In genomic region chr10:62128316-62128951, GRCm38 (mm10) we compare ENCODE assay signal across 15 mouse cellular contexts. TPM values are rescaled to one million over a fixed set of nuclear protein-coding genes. Genes with fewer than 3 reads are reported as not detected.
DNase-seq lines count a peak whose midpoint lies in the region; ATAC-seq and TF ChIP-seq lines count a peak whose summit lies in the region.
"Had no signal": no experiment of that assay in that cellular context is flagged by ENCODE, and none has a peak within 500 bp of the region (broad histone marks: within the 10 kb centered on the region; RNA-seq: fewer than 3 reads in every experiment).

No protein-coding gene starts in this region.

- H3K9ac ChIP-seq in hindbrain, embryonic 13.5 days = no peak overlapping the region
- H3K9ac ChIP-seq in ES-E14 (ENCODE audit: insufficient read depth, low read depth, low read length, poor library complexity, severe bottlenecking) = no peak overlapping the region
- H3K9ac ChIP-seq in hindbrain, embryonic 16.5 days (ENCODE audit: low read depth, low read length) = no peak overlapping the region
- no peak overlapping the region for H3K9ac ChIP-seq in midbrain, postnatal 0 days (replicated peaks; ENCODE audit: low read length, poor library complexity, severe bottlenecking)
- no peak overlapping the region for H3K9ac ChIP-seq in heart, embryonic 12.5 days
- H3K9ac ChIP-seq: lung, embryonic 14.5 days; midbrain, embryonic 12.5 days had no signal

- WGBS in hindbrain, embryonic 13.5 days = 2% methylated on average over 32 of the region's 32 CpGs
- WGBS in hindbrain, embryonic 10.5 days = 1% methylated on average over 32 of the region's 32 CpGs
- WGBS in hindbrain, embryonic 16.5 days = 2% methylated on average over 32 of the region's 32 CpGs
- 2% methylated on average over 31 of the region's 32 CpGs for WGBS in midbrain, postnatal 0 days
- WGBS in heart, embryonic 12.5 days = 3% methylated on average over 32 of the region's 32 CpGs

- ATAC-seq in hindbrain, embryonic 13.5 days (ENCODE audit: low FRiP score) = no peak
- ATAC-seq in hindbrain, embryonic 16.5 days = no peak
- ATAC-seq in midbrain, postnatal 0 days (ENCODE audit: low FRiP score) = no peak
- ATAC-seq in heart, embryonic 12.5 days (ENCODE audit: insufficient number of reproducible peaks, low FRiP score) = no peak

- H3K4me1 ChIP-seq in hindbrain, embryonic 13.5 days (replicated peaks) = peaks cover 24% of the 10 kb centered on the region
- H3K4me1 ChIP-seq in hindbrain, embryonic 10.5 days (replicated peaks) = peaks cover 38% of the 10 kb centered on the region
- peaks cover 0 to 20% of the 10 kb centered on the region in 2 experiments; a peak in 2 of 4 replicates for H3K4me1 ChIP-seq in ES-E14 (ENCODE audit: control insufficient read depth in 2 of 2, insufficient read depth in 2 of 2, low read length in 2 of 2, poor library complexity in 1 of 2)
- H3K4me1 ChIP-seq in hindbrain, embryonic 16.5 days (ENCODE audit: control insufficient read depth, insufficient read depth, low read depth, low read length) = peaks cover 9% of the 10 kb centered on the region
- 0 out of 2 replicates have a peak, but pooled peaks cover 3% of the 10 kb centered on the region for H3K4me1 ChIP-seq in midbrain, postnatal 0 days (ENCODE audit: insufficient read depth, low read length)
- peaks cover 10% of the 10 kb centered on the region for H3K4me1 ChIP-seq in heart, embryonic 12.5 days (replicated peaks)

- in situ Hi-C loops in ES-E14 (cut with MboI; ENCODE audit: low sequenced_read_pairs in 2 of 2, unreplicated experiment in 2 of 2) = no loop called here

- no peak for TF ChIP-seq CTCF in midbrain, postnatal 0 days (IDR thresholded peaks at IDR 0.05)

- no peaks in the 10 kb centered on the region for H3K36me3 ChIP-seq in hindbrain, embryonic 13.5 days
- H3K36me3 ChIP-seq in hindbrain, embryonic 10.5 days = no peaks in the 10 kb centered on the region
- no peaks in the 10 kb centered on the region for H3K36me3 ChIP-seq in ES-E14 (ENCODE audit: control insufficient read depth, insufficient read depth, low read length, poor library complexity, severe bottlenecking)
- no peaks in the 10 kb centered on the region for H3K36me3 ChIP-seq in hindbrain, embryonic 16.5 days (ENCODE audit: control insufficient read depth, insufficient read depth, low read length)
- no peaks in the 10 kb centered on the region for H3K36me3 ChIP-seq in midbrain, postnatal 0 days (ENCODE audit: insufficient read depth, low read length)
- H3K36me3 ChIP-seq in heart, embryonic 12.5 days = no peaks in the 10 kb centered on the region
- H3K36me3 ChIP-seq: midbrain, embryonic 12.5 days had no signal

- DNase-seq in hindbrain, embryonic 10.5 days (ENCODE audit: low spot score) = no peak
- DNase-seq in ES-E14 (ENCODE audit: low read depth, low spot score) = no peak
- no peak for DNase-seq in midbrain, postnatal 0 days (ENCODE audit: low spot score)
- no peak for DNase-seq in adrenal gland, adult (ENCODE audit: inconsistent age in 2 of 2, low spot score in 1 of 2)
- DNase-seq in spleen, adult 12 weeks (ENCODE audit: low spot score) = no peak
- DNase-seq: embryo, embryonic 11 days; kidney, adult 2 months; lung, embryonic 14.5 days had no signal

- peaks cover 91% of the 10 kb centered on the region for H3K27me3 ChIP-seq in hindbrain, embryonic 13.5 days
- H3K27me3 ChIP-seq in hindbrain, embryonic 10.5 days (ENCODE audit: insufficient read depth, poor library complexity, severe bottlenecking) = peaks cover 79% of the 10 kb centered on the region
- H3K27me3 ChIP-seq in hindbrain, embryonic 16.5 days (replicated peaks; ENCODE audit: control insufficient read depth, insufficient read depth, low read length) = peaks cover 58% of the 10 kb centered on the region
- peaks cover 60% of the 10 kb centered on the region for H3K27me3 ChIP-seq in midbrain, postnatal 0 days (ENCODE audit: insufficient read depth, low read length)
- peaks cover 84% of the 10 kb centered on the region for H3K27me3 ChIP-seq in heart, embryonic 12.5 days (replicated peaks)

- H3K4me3 ChIP-seq in hindbrain, embryonic 13.5 days = peak overlapping the region; percentile 14; the same call in 1 of the 2 replicates
- no peak overlapping the region for H3K4me3 ChIP-seq in hindbrain, embryonic 10.5 days
- peak overlapping the region; percentile 28 to 50; a peak in 3 of 4 replicates for H3K4me3 ChIP-seq in ES-E14 (ENCODE audit: insufficient read depth in 1 of 2, low read depth in 1 of 2, low read length in 2 of 2, poor library complexity in 1 of 2, severe bottlenecking in 1 of 2)
- peak overlapping the region; percentile 20 for H3K4me3 ChIP-seq in hindbrain, embryonic 16.5 days (ENCODE audit: low read length)
- no peak overlapping the region for H3K4me3 ChIP-seq in midbrain, postnatal 0 days (ENCODE audit: low read depth, low read length)
- H3K4me3 ChIP-seq in heart, embryonic 12.5 days = no peak overlapping the region
- H3K4me3 ChIP-seq: midbrain, embryonic 12.5 days had no signal

- no peak overlapping the region for H3K27ac ChIP-seq in hindbrain, embryonic 13.5 days
- H3K27ac ChIP-seq in hindbrain, embryonic 10.5 days = no peak overlapping the region
- H3K27ac ChIP-seq in ES-E14 (ENCODE audit: insufficient read depth, low read depth, low read length, poor library complexity, severe bottlenecking) = no peak overlapping the region
- H3K27ac ChIP-seq in hindbrain, embryonic 16.5 days (ENCODE audit: low read depth, low read length) = no peak overlapping the region
- H3K27ac ChIP-seq in midbrain, postnatal 0 days (ENCODE audit: low read depth, low read length) = no peak overlapping the region
- H3K27ac ChIP-seq in heart, embryonic 12.5 days (ENCODE audit: poor library complexity, severe bottlenecking) = no peak overlapping the region
- H3K27ac ChIP-seq: midbrain, embryonic 12.5 days; stomach, postnatal 0 days had no signal

- H3K4me2 ChIP-seq in hindbrain, embryonic 13.5 days = peak overlapping the region; percentile 40
- peak overlapping the region; percentile 48 for H3K4me2 ChIP-seq in hindbrain, embryonic 16.5 days (ENCODE audit: low read length)
- peak overlapping the region; percentile 28 for H3K4me2 ChIP-seq in midbrain, postnatal 0 days (ENCODE audit: low read depth, low read length, poor library complexity, severe bottlenecking)
- H3K4me2 ChIP-seq in heart, embryonic 12.5 days = no peak overlapping the region
- H3K4me2 ChIP-seq: lung, embryonic 14.5 days; midbrain, embryonic 12.5 days had no signal

- H3K9me3 ChIP-seq in hindbrain, embryonic 13.5 days = no peaks in the 10 kb centered on the region
- no peaks in the 10 kb centered on the region for H3K9me3 ChIP-seq in hindbrain, embryonic 10.5 days
- no peaks in the 10 kb centered on the region for H3K9me3 ChIP-seq in ES-E14 (ENCODE audit: control insufficient read depth, insufficient read depth, low read depth, low read length)
- H3K9me3 ChIP-seq in hindbrain, embryonic 16.5 days (ENCODE audit: control insufficient read depth, low read length) = no peaks in the 10 kb centered on the region
- no peaks in the 10 kb centered on the region for H3K9me3 ChIP-seq in midbrain, postnatal 0 days (ENCODE audit: low read length)
- no peaks in the 10 kb centered on the region for H3K9me3 ChIP-seq in heart, embryonic 12.5 days (replicated peaks)
- H3K9me3 ChIP-seq: midbrain, embryonic 12.5 days had no signal

TF ChIP-seq in ES-E14, 5 proteins besides CTCF, POLR2A, EP300 and RAD21:
- TF ChIP-seq CHD2 (IDR thresholded peaks at IDR 0.05; ENCODE audit: low read depth, low read length) = no peak
- no peak for TF ChIP-seq ZNF384 (IDR thresholded peaks at IDR 0.05; ENCODE audit: low read depth, low read length)
- TF ChIP-seq ZC3H11A (IDR thresholded peaks at IDR 0.05; ENCODE audit: borderline replicate concordance, low read depth, low read length) = no peak
- TF ChIP-seq HCFC1 (IDR thresholded peaks at IDR 0.05; ENCODE audit: borderline replicate concordance, insufficient read depth, low read length) = no peak
- no peak for TF ChIP-seq MAFK (IDR thresholded peaks at IDR 0.05; ENCODE audit: insufficient read depth, low read depth, low read length)

RNA-seq across cellular contexts. Expression of gene Neurog3, which starts 4.5 kb away (rescaled TPM):
- 0.30 and 0.65 TPM in 2 replicates for polyA plus RNA-seq in hindbrain, embryonic 13.5 days (2015; fragmentation: Nextera tagmentation; extraction: Ambion mirVana)
- polyA plus RNA-seq in hindbrain, embryonic 10.5 days (2016; fragmentation: Nextera tagmentation; extraction: Ambion mirVana) = 2.1 and 3.5 TPM in 2 replicates
- total RNA-seq in ES-E14 (2012; rRNA removed) = 0.63 and 0.94 TPM in 2 replicates
- not detected in 2 replicates for polyA plus RNA-seq in hindbrain, embryonic 16.5 days (2015; fragmentation: Nextera tagmentation; extraction: Ambion mirVana)
- not detected in 2 replicates for total RNA-seq in midbrain, postnatal 0 days (2014; rRNA removed)
- polyA plus RNA-seq in midbrain, postnatal 0 days (2015; fragmentation: Nextera tagmentation; extraction: Ambion mirVana) = not detected in 2 replicates
- not detected in 2 replicates for polyA plus RNA-seq in heart, embryonic 12.5 days (2016; fragmentation: Nextera tagmentation; extraction: Ambion mirVana)
- total RNA-seq: left cerebral cortex, postnatal 10 days had no signal
- polyA plus RNA-seq: heart, embryonic 16.5 days; kidney, adult 2 months; lung, embryonic 14.5 days; midbrain, embryonic 12.5 days had no signal

RNA-seq across cellular contexts. Expression of gene Fam241b, which starts 15.3 kb away (rescaled TPM):
- polyA plus RNA-seq in hindbrain, embryonic 13.5 days (2015; fragmentation: Nextera tagmentation; extraction: Ambion mirVana) = 111 and 113 TPM in 2 replicates
- polyA plus RNA-seq in hindbrain, embryonic 10.5 days (2016; fragmentation: Nextera tagmentation; extraction: Ambion mirVana) = 22.7 and 23.0 TPM in 2 replicates
- 6.9 and 7.5 TPM in 2 replicates for total RNA-seq in ES-E14 (2012; rRNA removed)
- polyA plus RNA-seq in hindbrain, embryonic 16.5 days (2015; fragmentation: Nextera tagmentation; extraction: Ambion mirVana) = 164 and 193 TPM in 2 replicates
- total RNA-seq in midbrain, postnatal 0 days (2014; rRNA removed) = 101 and 114 TPM in 2 replicates
- polyA plus RNA-seq in midbrain, postnatal 0 days (2015; fragmentation: Nextera tagmentation; extraction: Ambion mirVana) = 208 and 217 TPM in 2 replicates
- polyA plus RNA-seq in heart, embryonic 12.5 days (2016; fragmentation: Nextera tagmentation; extraction: Ambion mirVana) = 3.7 and 4.1 TPM in 2 replicates

Comparison
In these comparisons a context has a peak if more than half of its experiments do, and no peak if none do; other contexts are left out.
1. H3K4me3 ChIP-seq: peak in hindbrain, embryonic 13.5 days (single experiment), ES-E14 (2 of 2) and hindbrain, embryonic 16.5 days (single experiment); none in hindbrain, embryonic 10.5 days (single experiment), midbrain, postnatal 0 days (single experiment) and heart, embryonic 12.5 days (single experiment).